Mouse (Mus musculus) lung, postnatal 0 days (tissue): ENCODE results near the gene Kcne3.

Source experiments
- CTCF ChIP-seq: IDR thresholded peaks from 2 replicates; pipeline ENCODE4 v1.5.1; 2016; ENCODE audit warnings: antibody characterized with exemption, mild to moderate bottlenecking
- EP300 ChIP-seq: IDR thresholded peaks from 2 replicates; pipeline ENCODE4 v1.6.1; 2016; ENCODE audit warnings: antibody characterized with exemption, mild to moderate bottlenecking, control low read depth

- no peak for TF ChIP-seq CTCF
- no peak for TF ChIP-seq EP300
Measured at GRCm38 (mm10) chr7:100203616-100204015, 27.3 kb downstream of the Kcne3 start.
